Mouse (Mus musculus) midbrain, embryonic 15.5 days (tissue): ENCODE measurements around the gene Smarca4. TPM values are rescaled to one million over a fixed set of nuclear protein-coding genes. Genes with fewer than 3 reads are reported as not detected.

ENCODE experiments used
- ATAC-seq: fragments of 200-750 bp; cut with Nextera tagmentation; replicated peaks from 2 replicates; pipeline ENCODE4 v1.8.0; 2017; ENCODE audit warnings: moderate TSS enrichment
- H3K27ac ChIP-seq: fragments of 300-500 bp; sonication (generic); 2 replicates; pipeline ENCODE4 v1.5.1; 2015; ENCODE audit warnings: mild to moderate bottlenecking, inconsistent platforms
- H3K27me3 ChIP-seq: fragments of 300-500 bp; sonication (generic); replicated peaks from 2 replicates; pipeline ENCODE4 v1.6.1; 2015; ENCODE audit warnings: inconsistent platforms
- H3K36me3 ChIP-seq: fragments of 300-500 bp; sonication (generic); replicated peaks from 2 replicates; pipeline ENCODE4 v1.6.1; 2015; ENCODE audit warnings: inconsistent platforms
- H3K4me1 ChIP-seq: fragments of 300-500 bp; sonication (generic); 2 replicates; pipeline ENCODE4 v1.6.1; 2015; ENCODE audit warnings: inconsistent platforms
- H3K4me2 ChIP-seq: fragments of 300-500 bp; sonication (generic); 2 replicates; pipeline ENCODE4 v1.6.1; 2015; ENCODE audit warnings: inconsistent platforms, mild to moderate bottlenecking, moderate library complexity
- H3K4me3 ChIP-seq: fragments of 300-500 bp; sonication (generic); 2 replicates; pipeline ENCODE4 v1.5.1; 2015; ENCODE audit warnings: mild to moderate bottlenecking, inconsistent platforms
- H3K9ac ChIP-seq: fragments of 300-500 bp; sonication (generic); 2 replicates; pipeline ENCODE4 v1.6.1; 2015; ENCODE audit warnings: mild to moderate bottlenecking, inconsistent platforms
- H3K9me3 ChIP-seq: fragments of 300-500 bp; sonication (generic); 2 replicates; pipeline ENCODE4 v1.6.1; 2016; ENCODE audit warnings: inconsistent platforms
- WGBS: fragments of 180-500 bp; shearing (Covaris S2); methylation state at CpG from one replicate; pipeline ENCODE4 v1.1.7; 2015; ENCODE audit warnings: mixed read lengths; 5-methylcytosine and 5-hydroxymethylcytosine counted together
- polyA plus RNA-seq: library from polyadenylated mRNA; unstranded; fragments of >200 nt; fragmentation: Nextera tagmentation; extraction: Ambion mirVana; gene quantifications from 2 replicates; pipeline ENCODE4 v1.2.1, GENCODE M21; 2015

The Smarca4 gene
- polyA plus RNA-seq, 1 experiment from 2014 or later, result 163 TPM

GRCm38 (mm10) chr9:21709340-21709739 is 93.4 kb downstream of the Smarca4 start:
- H3K9me3 ChIP-seq, result no peaks in the 10 kb centered on the region
- no peak overlapping the region for H3K9ac ChIP-seq
- peaks cover 24% of the 10 kb centered on the region; the same call in 1 of the 2 replicates for H3K36me3 ChIP-seq
- no peak overlapping the region for H3K4me2 ChIP-seq
- ATAC-seq, result no peak
- H3K4me1 ChIP-seq, result no peaks in the 10 kb centered on the region
- 97% methylated on average over 3 of the region's 3 CpGs for whole genome bisulfite sequencing
- no peak overlapping the region for H3K4me3 ChIP-seq
- H3K27me3 ChIP-seq, result no peaks in the 10 kb centered on the region
- no peak overlapping the region for H3K27ac ChIP-seq

- Histone ChIP-seq H3K4me1 (no peaks in the 10 kb centered on the region), H3K27ac (no peak overlapping the region), H3K36me3 (no peaks in the 10 kb centered on the region), H3K4me2 (no peak overlapping the region), H3K9ac (no peak overlapping the region), H3K9me3 (no peaks in the 10 kb centered on the region), H3K27me3 (no peaks in the 10 kb centered on the region), H3K4me3 (no peak overlapping the region)
- no peak for ATAC-seq
- WGBS, result 71% methylated on average over 4 of the region's 4 CpGs
Observed at GRCm38 (mm10) chr9:21715298-21715697, 99.3 kb downstream of the Smarca4 start.

- Histone ChIP-seq H3K4me1 (no peaks in the 10 kb centered on the region), H3K4me3 (no peak overlapping the region), H3K4me2 (no peak overlapping the region), H3K9ac (no peak overlapping the region), H3K36me3 (no peaks in the 10 kb centered on the region), H3K9me3 (no peaks in the 10 kb centered on the region), H3K27me3 (no peaks in the 10 kb centered on the region), H3K27ac (no peak overlapping the region)
- no peak for ATAC-seq
- 88% methylated on average over 2 of the region's 2 CpGs for WGBS
Observed at GRCm38 (mm10) chr9:21717015-21717414, 101.0 kb downstream of the Smarca4 start.

GRCm38 (mm10) chr9:21721036-21721435 is 105.1 kb downstream of the Smarca4 start:
- Histone ChIP-seq H3K4me1 (peaks cover 23% of the 10 kb centered on the region), H3K4me3 (no peak overlapping the region), H3K4me2 (no peak overlapping the region), H3K36me3 (no peaks in the 10 kb centered on the region), H3K9ac (no peak overlapping the region), H3K27me3 (no peaks in the 10 kb centered on the region), H3K27ac (no peak overlapping the region), H3K9me3 (no peaks in the 10 kb centered on the region)
- 71% methylated on average over 2 of the region's 2 CpGs for WGBS
- ATAC-seq, result no peak

DNA sequence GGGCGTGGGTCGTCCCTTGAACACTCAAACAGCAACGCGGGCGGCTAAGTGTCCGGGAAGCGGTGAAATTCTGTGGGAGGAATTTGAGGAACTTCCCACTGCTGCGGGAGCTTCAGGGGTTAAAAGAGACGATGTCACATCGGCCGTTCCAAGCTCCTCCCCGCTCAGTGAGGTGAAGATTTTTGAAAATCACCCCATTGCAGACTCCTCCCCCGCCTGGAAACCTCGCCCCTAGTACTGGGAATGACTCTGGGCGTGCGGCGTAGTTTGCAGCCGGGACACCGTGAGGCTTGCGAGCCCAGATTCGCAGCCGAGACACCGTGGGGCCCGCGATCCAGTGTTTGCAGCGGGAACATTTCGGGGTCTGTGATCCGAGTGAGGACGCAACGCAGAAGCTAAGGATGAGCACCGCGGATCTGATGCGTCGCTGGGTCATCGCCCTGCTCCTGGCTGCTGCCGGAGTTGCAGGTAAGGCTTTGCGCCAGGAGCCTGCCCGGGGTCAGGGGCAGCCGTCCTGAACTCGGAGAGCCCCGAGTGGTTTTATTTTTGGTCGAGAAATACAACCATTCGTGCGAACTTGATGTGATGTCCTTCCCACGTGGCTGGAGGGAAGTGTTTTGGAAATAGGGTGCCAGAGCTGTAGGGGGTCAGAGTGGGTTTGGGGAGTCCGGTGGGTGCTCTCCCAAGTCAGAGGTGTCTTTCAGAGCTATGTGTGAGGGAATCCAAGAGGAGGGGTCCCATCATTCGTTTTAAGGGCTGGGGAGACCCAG is 107.6 kb downstream of the Smarca4 start, which contains the start of gene Ldlr:
TSS of gene Ldlr (plus strand) at position 107 of the 770 bp plus-strand sequence.
- WGBS, result under 1% methylated on average over 47 of the region's 47 CpGs
- ATAC-seq, result peak; percentile 87
- peak within 1 kb of the TSS; percentile 90 for H3K27ac ChIP-seq
- no peaks in the 10 kb centered on the region for H3K27me3 ChIP-seq
- peaks cover 31% of the 10 kb centered on the region for H3K4me1 ChIP-seq
- no peaks in the 10 kb centered on the region for H3K36me3 ChIP-seq
- peak within 1 kb of the TSS; percentile 53 for H3K9ac ChIP-seq
- peak within 1 kb of the TSS; percentile 81 for H3K4me2 ChIP-seq
- H3K9me3 ChIP-seq, result no peaks in the 10 kb centered on the region
- peak within 1 kb of the TSS; percentile 56 for H3K4me3 ChIP-seq

- H3K27ac ChIP-seq, result peak overlapping the region; percentile 90
- 1% methylated on average over 18 of the region's 18 CpGs for WGBS
- H3K4me1 ChIP-seq, result peaks cover 31% of the 10 kb centered on the region
- no peaks in the 10 kb centered on the region for H3K9me3 ChIP-seq
- peak overlapping the region; percentile 53 for H3K9ac ChIP-seq
- H3K27me3 ChIP-seq, result no peaks in the 10 kb centered on the region
- H3K4me2 ChIP-seq, result peak overlapping the region; percentile 81
- H3K4me3 ChIP-seq, result peak overlapping the region; percentile 56
- ATAC-seq, result peak; percentile 98
- H3K36me3 ChIP-seq, result no peaks in the 10 kb centered on the region
Observed at GRCm38 (mm10) chr9:21724147-21724536, 108.2 kb downstream of the Smarca4 start.

DNA sequence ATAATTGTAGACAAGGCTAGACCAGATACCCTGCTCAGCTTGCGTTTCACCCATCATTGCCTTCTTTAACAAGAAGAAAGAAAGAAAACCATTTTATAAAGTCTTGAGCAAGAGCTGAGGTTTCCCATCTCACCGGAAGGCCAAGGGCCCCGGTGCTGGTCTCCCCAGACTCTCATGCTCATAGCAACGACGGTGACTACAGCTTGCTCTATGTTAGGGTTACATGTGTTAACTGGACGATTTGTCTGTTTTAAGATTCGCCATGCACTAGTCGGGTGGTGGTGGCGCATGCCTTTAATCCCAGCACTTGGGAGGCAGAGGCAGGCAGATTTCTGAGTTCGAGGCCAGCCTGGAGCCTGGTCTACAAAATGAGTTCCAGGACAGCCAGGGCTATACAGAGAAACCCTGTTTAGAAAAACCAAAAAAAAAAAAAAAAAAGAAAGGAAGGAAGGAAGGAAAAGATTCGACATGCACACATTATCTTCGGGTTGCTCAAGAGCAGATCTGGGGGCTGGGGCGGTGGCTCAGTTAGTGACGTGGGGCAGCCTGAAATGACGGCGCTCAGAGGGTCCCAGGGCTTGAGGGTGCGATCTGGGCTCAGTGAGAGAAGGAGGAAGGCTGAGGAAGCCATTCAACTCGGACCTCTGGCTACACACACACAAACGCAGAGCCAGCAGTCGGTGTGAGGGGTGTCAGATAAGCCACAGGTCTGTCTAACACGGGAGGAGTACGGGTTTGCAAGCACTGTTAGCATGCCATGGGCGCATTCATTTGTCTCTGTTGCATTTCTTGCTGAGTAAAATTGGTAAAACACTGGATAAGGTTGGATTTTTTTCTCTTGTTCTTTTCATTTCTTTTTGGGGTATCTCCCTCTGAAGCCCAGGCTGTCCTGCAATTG is 109.5 kb downstream of the Smarca4 start:
- Histone ChIP-seq H3K4me1 (peaks cover 31% of the 10 kb centered on the region), H3K9ac (no peak overlapping the region)
- 85% methylated on average over 23 of the region's 23 CpGs for WGBS

GRCm38 (mm10) chr9:21726218-21726975 is 110.4 kb downstream of the Smarca4 start:
- no peak for ATAC-seq
- Histone ChIP-seq H3K9ac (no peak overlapping the region), H3K4me1 (peaks cover 31% of the 10 kb centered on the region), H3K27me3 (no peaks in the 10 kb centered on the region), H3K9me3 (no peaks in the 10 kb centered on the region), H3K27ac (0 out of 2 replicates have a peak overlapping the region, but pooled peaks have one; percentile 39), H3K4me3 (no peak overlapping the region), H3K36me3 (no peaks in the 10 kb centered on the region), H3K4me2 (peak overlapping the region; percentile 81)
- WGBS, result 65% methylated on average over 14 of the region's 14 CpGs

More for the DNA sequence above, 109.5 kb downstream of the Smarca4 start:
- 0 out of 2 replicates have a peak overlapping the region, but pooled peaks have one; percentile 39 for H3K27ac ChIP-seq
- H3K27me3 ChIP-seq, result no peaks in the 10 kb centered on the region
- H3K4me2 ChIP-seq, result peak overlapping the region; percentile 81
- H3K9me3 ChIP-seq, result no peaks in the 10 kb centered on the region
- H3K36me3 ChIP-seq, result no peaks in the 10 kb centered on the region
- ATAC-seq, result no peak
- H3K4me3 ChIP-seq, result peak overlapping the region; percentile 56

GRCm38 (mm10) chr9:21728261-21728832 is 112.4 kb downstream of the Smarca4 start:
- Histone ChIP-seq H3K27ac (no peak overlapping the region), H3K4me1 (peaks cover 24% of the 10 kb centered on the region), H3K36me3 (peaks cover 11% of the 10 kb centered on the region), H3K9me3 (no peaks in the 10 kb centered on the region), H3K4me2 (no peak overlapping the region), H3K27me3 (no peaks in the 10 kb centered on the region), H3K4me3 (no peak overlapping the region), H3K9ac (no peak overlapping the region)
- no peak for ATAC-seq
- 91% methylated on average over 10 of the region's 10 CpGs for WGBS

DNA sequence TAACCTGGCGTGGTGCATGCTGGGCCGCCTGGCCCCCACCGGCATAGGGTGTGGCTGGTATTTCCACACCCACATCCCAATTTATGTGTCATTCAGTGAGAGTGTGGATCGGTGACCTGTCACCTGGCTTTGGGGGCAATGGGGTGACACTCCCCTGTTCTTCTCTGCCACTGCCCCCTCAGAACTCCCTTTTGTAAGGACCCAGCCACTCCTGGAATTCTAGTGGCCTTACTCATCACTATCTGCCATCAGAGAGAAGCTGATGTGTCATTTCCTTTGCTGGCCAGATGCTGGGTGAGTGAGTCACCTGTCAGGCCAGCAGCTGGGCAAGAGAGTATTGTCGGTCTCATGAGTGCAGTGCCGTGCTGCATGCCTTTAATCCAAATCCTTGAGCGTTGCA is 113.3 kb downstream of the Smarca4 start:
- Histone ChIP-seq H3K9me3 (no peaks in the 10 kb centered on the region), H3K4me2 (no peak overlapping the region), H3K27ac (no peak overlapping the region), H3K4me3 (no peak overlapping the region), H3K27me3 (no peaks in the 10 kb centered on the region), H3K4me1 (peaks cover 24% of the 10 kb centered on the region), H3K36me3 (peaks cover 20% of the 10 kb centered on the region), H3K9ac (no peak overlapping the region)
- 84% methylated on average over 7 of the region's 7 CpGs for WGBS
- ATAC-seq, result no peak

DNA sequence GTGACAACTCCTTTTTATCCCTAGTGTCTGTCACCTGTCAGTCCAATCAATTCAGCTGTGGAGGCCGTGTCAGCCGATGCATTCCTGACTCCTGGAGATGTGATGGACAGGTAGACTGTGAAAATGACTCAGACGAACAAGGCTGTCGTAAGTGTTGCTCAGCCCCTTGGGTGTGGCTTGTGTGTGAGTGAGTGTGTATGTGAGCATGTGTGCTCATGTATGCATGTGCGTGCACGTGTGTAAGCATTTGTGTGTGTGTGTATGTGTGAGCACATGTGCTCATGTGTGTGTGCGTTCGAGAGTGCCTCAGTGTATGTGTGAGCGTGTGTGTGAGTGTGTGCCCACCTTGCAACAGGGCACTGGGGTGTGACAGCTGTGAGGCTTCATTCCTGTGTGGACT is 116.3 kb downstream of the Smarca4 start:
- peaks cover 41% of the 10 kb centered on the region for H3K36me3 ChIP-seq
- no peaks in the 10 kb centered on the region for H3K27me3 ChIP-seq
- H3K27ac ChIP-seq, result no peak overlapping the region
- H3K9ac ChIP-seq, result no peak overlapping the region
- no peak overlapping the region for H3K4me3 ChIP-seq
- ATAC-seq, result no peak
- no peaks in the 10 kb centered on the region for H3K9me3 ChIP-seq
- H3K4me1 ChIP-seq, result no peaks in the 10 kb centered on the region
- WGBS, result 95% methylated on average over 9 of the region's 9 CpGs
- no peak overlapping the region for H3K4me2 ChIP-seq
